Mouse (Mus musculus): Measurements from ENCODE around the gene Pex26.

Pex26 gene

GRCm38 (mm10) chr6:121167381-121167975, 16.0 kb upstream of the Pex26 start:
- DNase-seq, result no peak

DNA sequence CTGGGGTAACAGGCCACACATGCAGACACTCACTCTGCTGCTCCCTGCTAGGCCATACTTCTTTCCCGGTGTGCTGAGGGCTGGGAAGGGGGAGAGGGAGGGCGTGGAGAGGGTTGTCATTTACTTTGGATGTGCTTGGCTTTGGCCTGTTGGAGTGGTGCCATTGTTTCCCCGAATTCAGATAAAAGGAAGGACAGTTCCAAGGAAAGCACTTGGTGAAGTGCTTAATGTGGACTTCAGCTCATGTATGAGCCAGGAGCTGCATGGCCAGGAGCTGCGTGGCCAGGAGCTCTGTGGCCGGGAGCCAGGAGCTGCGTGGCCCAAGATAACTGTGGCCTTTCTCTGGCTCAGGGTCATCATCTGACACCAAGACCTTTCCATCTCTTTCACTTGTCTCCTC, 12.4 kb upstream of the Pex26 start:
- DNase-seq, result no peak

DNA sequence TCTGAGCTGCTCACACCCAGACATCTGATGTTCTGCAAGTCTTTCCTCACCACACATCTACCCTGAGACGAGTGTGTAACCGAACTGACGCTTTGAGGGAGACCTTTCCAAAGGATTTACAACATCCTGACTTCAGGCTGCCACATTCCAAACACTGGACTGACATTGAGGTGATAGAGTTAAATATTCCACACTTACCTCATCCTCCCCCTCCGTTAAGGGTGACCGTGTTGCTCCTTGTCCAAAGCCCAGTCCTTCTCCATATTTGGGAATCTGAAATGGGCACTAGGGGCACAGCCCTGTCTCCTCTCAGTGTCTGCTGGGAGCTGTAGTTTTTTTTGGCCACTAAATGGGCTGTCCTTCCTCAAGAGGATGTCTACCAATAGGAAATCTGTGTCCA, 10.0 kb upstream of the Pex26 start:
- DNase-seq, result no peak

- DNase-seq, result no peak
Observed at GRCm38 (mm10) chr6:121174761-121175160, 8.7 kb upstream of the Pex26 start.

- no peak for DNase-seq
Observed at GRCm38 (mm10) chr6:121176011-121176730, 7.3 kb upstream of the Pex26 start.

DNA sequence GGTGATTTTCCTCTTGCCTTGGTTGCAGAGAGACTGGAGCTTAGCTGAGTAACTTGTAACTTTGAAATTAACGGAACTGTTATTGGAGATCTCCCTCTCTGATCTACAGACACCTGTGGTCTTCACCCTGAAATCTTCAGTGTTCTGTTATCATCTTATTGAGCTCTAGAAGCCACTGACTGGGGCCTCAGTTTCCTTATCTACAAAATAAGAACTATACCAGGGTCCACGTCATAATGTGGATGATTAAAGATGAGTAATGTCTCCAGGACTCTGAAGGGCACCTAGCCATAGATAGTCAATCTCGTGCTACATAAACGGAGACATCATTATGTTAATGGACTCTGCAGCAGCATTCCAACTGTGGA, 6.8 kb upstream of the Pex26 start:
- DNase-seq, result no peak

DNA sequence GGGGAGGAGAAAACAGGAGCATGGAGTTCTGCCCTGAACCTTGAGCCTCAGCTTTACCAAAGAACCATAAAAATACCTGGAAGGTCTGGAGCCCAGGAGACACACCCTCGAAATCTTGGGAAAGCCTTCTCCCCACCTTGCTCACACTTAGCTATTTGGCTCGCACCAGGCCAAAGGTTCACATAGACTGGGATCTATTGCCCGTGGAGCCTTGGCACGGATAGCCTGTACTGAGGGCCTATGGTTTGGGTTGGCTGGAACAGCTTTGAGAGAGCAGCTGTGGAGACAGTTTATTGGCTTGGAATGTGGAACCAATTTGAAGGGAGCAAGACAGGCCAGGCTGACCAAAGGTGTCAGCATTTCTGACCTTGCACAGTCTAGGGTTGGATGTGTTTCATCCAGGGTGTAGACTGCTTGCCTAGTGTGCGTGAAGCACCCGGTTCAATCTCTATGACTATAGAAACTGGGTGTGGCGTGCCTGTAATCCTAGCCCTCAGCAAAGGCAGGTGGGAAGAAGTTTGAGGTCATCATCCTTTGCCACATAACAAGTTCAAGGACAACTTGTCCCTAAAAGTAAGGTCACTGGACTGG, 6.3 kb upstream of the Pex26 start:
- DNase-seq, result no peak

GRCm38 (mm10) chr6:121178700-121179358, 4.6 kb upstream of the Pex26 start:
- DNase-seq, result peak; percentile 64 to 66

DNA sequence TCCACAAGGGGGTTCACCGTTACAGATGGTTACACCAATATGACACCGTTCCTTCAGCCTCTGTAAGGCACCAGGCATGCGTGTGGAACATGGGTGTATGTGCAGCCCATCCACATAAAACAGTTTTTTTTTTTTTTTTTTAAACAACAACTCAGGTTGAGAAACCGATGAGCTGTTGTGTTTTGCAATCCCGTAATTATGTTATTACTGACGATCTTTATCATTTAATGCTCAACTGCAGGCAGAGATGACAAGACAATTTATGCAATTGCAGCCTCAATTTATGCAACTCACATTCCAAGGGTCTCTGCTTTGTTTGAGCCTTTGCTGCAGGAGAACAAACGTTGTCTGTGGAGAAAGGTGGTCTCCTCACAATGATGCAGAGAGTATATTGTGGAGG, 3.6 kb upstream of the Pex26 start:
- no peak for DNase-seq

DNA sequence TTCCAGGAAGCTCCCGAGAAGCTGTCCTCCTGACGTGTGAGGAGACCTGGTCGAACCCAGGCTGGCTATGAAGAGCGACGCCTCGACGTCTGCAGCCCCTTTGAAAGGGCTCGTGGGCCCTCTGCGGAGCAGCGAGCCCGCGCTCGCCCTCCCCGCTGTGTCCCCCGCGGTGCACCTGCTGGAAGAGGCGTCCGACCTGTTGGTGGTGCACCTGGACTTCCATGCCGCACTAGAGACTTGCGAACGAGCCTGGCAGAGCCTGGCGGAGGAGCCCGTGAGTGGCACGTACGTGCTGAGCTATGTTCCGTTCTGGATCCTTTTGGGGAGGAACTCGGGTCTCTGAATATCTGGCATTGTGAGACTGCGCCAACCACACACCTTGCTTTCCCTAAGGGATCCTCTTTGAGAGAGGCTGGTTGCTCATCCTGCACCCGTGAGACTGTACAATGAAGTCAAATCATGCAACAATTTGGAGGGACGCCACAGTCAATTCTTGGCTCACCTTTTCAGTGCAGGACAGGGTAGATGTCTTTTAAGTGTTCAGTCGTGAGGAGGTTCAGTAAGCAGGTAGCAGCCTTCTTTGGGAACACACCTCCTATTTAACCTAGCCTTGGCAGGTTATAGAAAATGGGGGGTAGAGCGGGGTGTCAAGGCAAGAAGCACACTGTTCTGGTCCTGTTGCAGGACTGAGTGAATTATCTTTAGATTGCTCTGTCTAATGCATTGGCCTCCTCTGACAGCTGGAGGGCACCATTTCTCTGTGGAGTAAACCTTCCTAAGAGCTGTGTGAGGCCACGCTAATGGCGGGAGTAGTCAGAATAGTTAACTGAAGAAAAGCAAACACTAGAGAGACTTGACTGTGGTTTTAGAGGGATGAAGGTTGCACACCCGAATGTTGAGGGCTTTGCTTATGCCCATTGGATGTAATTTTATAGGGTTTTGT, 1.0 kb downstream of the Pex26 start:
- DNase-seq, result peak; percentile 61

DNA sequence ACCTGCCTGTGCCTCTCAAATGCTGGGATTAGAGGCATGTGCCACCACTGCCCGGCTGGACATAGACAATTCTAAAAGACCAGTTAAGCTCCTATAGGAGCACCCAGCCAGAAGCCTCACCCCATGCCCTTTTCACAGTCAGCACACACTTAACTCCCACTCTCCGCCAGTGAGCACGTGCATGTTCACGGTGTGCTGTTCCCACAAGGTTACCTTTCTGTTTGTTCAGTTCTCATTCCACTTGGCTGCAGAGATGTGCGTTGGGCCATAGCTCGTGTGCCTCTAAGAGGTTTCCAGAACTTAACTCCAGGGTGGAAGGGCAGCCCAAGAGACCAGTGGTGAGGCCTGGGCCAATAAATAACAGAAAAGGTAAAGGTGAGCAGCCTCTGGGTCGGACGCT, 1.8 kb downstream of the Pex26 start:
- no peak for DNase-seq

GRCm38 (mm10) chr6:121191261-121192009, 8.0 kb downstream of the Pex26 start:
- no peak for DNase-seq

- no peak for DNase-seq
Observed at GRCm38 (mm10) chr6:121194061-121194955, 10.8 kb downstream of the Pex26 start.

DNA sequence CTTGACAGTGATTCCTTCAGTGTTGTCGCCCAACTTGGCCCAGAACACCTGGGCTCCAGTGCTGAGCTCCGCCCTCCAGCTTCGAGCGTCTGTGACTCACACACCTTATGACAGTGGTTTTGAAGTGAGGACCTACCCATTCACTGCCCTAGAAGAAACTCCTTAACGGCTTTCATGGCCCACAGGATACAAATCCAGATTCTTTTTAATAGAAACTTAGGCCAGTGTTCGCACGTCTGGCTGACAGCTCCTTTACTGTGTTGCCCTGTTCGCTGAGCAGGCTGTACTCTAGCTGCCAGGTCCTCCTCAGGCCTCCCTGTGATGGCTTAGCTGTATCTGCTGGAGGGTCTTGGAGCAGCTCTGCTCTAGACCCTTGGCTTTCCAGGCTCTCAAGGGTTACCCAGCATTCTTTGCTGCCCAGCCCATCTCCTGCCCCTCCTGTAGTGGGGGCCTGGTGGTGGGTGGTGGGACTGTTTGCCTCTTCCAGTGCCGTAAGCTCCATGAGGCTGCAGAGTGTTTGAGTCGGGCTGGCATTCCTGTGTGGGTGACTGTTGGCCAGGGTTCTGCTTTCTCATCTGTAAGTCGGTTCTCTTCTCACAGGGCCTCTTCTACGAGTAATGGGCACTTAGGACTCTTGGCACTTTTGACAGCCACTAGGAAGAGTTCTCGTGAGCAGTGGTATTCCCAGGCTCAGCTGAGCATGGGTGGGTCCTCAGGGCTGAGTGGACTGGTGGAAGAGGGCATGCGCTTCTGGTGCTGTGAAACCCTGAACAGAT, 11.7 kb downstream of the Pex26 start:
- no peak for DNase-seq

DNA sequence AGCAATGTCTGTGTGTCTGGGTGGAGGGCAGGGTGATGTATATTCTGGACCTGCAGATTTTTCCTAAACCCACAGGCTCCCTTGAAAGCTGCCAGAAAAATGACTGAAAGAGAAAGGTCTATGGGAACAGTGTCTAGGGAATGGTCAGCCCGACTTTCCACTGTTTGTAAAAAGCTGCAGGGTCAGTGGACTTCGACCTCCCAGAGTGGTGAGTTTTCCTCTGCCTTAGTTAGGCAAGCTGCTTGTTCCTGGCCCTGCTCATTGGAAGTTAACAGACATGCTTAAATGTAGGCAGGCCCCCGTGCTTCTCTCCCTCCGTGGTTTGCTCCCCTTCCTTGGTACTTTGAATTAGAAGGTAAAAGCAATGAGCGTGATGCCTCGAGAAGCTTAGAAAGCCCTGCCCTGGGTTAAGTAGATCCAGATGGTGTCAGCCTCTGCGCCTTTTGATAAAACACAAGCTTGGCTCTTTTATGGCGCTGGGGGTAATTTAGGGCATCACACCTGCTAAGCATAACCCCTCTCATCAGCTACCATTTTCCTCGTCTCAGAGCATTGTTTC, 14.4 kb downstream of the Pex26 start:
- no peak for DNase-seq

DNA sequence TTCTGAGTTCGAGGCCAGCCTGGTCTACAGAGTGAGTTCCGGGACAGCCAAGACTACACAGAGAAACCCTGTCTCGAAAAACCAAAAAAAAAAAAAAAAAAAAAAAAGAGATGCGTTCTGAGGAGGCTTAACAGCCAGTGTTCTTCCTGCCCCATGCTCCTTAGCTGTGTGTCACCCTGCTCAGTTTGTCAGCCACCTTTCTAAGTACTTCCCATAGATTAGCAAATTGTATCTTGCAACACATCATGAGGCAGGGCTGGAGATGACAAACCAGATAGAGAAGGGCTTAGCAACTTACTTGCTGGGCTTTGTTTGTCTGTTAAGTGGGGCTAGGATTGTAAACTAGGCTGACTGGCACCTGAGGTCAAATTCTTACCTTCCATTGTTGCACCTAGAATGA, 17.0 kb downstream of the Pex26 start:
- DNase-seq, result no peak

DNA sequence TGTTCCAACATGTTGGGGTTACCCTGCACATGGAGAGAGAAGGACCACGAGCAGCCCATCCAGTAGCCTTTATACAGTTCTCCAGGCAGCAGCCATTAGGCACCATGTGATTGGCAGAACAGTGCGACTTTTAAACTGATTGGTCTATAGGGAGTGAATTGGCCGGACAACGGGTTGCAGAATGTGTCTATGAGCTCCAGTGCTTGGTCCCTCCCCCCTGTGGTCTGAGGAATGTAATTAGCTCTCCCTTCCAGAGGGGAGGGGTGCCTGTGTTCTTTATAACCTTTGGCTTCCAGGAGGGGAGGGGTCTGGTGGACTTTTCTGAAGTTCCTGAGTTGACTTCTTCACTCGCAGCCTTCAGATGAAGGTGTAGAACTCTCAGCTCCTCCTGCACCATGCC, 18.6 kb downstream of the Pex26 start:
- DNase-seq, result no peak

DNA sequence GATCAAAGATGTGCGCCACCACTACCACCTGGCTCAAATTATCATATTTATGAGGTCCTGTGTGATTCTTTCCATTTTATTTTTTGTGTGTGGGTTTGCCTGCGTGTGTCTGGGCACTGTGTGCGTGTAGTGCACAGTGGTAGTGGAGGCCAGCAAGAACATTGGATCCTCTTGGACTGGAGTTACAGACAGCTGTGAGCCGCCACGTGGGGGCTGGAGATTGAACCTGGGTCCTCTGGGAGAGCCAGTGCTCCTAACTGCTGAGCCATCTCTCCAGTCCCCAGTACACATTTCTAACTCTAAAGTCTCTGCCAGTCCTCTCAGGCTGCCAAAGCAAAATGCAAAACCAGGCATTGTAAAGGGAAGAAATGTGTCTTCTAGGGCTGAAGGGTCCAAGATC, 23.0 kb downstream of the Pex26 start:
- no peak for DNase-seq

DNA sequence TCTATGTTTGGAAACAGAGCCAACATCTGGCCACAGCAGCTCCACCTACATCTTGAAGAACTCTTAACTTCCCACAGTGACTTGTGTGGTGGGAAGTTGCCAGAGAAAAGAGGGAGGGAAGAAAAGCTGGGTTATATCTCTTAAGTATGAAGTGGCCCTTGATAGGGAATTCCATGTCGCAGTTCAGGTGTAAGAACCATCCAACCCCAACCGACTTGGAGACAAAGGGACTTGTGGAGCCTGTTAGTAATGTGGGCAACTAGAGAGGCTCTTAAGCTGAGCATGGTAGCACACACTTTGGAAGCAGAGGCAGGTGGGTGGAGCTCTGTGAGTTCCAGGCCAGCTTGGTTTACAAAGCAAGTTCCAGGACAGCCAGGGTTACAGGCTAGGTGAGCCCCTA, 26.1 kb downstream of the Pex26 start:
- DNase-seq, result no peak
